Mouse (Mus musculus): ENCODE results near the gene Strn. TPM values are rescaled to one million over a fixed set of nuclear protein-coding genes. Genes with fewer than 3 reads are reported as not detected.
A peak's percentile ranks its signal among the peaks of the same experiment; 100 is the strongest.

Gene Strn
- polyA plus RNA-seq, 1 experiment from 2014 or later, result 6.3 TPM

DNA sequence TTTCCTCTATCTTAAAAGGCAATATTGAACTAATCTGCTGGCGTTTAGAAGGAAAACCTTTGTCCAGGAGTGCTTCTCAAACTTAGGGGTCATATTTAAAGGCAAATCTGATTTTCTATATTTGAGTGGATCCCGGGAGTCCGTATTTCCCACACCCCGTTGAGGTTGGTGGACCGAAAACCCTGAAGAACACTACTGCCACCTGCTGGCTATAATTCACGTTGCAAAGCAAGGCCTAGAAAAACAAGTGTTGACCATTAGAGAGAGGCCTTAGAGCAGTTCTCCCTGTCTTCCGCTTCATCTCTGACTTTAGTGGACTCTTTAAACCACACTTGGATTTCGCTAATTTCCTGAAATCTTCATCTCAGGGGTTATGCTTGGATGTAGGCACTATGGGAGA, 133.1 kb downstream of the Strn start:
- Histone ChIP-seq H3K4me1 (ENCODE audit: control insufficient read depth, insufficient read depth, low read length) (no peaks in the 10 kb centered on the region), H3K36me3 (ENCODE audit: control insufficient read depth, insufficient read depth, low read length) (no peaks in the 10 kb centered on the region), H3K4me3 (ENCODE audit: low read depth, low read length) (no peak overlapping the region), H3K27ac (ENCODE audit: low read length) (no peak overlapping the region), H3K9me3 (replicated peaks; ENCODE audit: control insufficient read depth, low read length, poor library complexity, severe bottlenecking) (no peaks in the 10 kb centered on the region), H3K4me2 (ENCODE audit: low read length) (peak overlapping the region; percentile 31; the same call in 1 of the 2 replicates), H3K9ac (ENCODE audit: low read depth, low read length) (no peak overlapping the region), H3K27me3 (ENCODE audit: control insufficient read depth, insufficient read depth, low read depth, low read length) (no peaks in the 10 kb centered on the region)
- 33% methylated on average over 8 of the region's 8 CpGs for WGBS
- 0 out of 2 replicates have a peak, but pooled peaks have one; percentile 30 for ATAC-seq

DNA sequence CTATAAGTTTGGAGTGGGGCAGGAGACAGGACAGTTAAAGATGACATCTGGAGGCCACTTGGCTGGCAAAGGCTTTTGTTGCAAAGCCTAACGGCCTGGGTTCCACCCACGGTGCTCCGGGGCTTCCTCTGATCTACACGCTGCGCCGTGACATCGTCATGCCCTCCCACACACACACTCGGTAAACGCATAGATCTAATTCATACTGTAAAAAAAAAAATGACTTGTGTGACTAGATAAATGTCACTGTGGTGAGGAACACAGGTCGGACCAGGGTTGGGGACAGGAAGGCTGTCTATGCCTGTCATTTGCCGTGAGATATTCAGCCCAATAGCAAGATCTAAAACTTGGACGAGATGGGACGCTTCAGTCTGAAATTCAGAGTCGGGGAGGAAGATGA, 134.7 kb downstream of the Strn start:
- no peak for ATAC-seq
- H3K27ac ChIP-seq (ENCODE audit: low read length), result no peak overlapping the region
- H3K4me2 ChIP-seq (ENCODE audit: low read length), result no peak overlapping the region
- 81% methylated on average over 14 of the region's 14 CpGs for WGBS
- H3K9me3 ChIP-seq (replicated peaks; ENCODE audit: control insufficient read depth, low read length, poor library complexity, severe bottlenecking), result no peaks in the 10 kb centered on the region
- H3K4me1 ChIP-seq (ENCODE audit: control insufficient read depth, insufficient read depth, low read length), result no peaks in the 10 kb centered on the region
- no peaks in the 10 kb centered on the region for H3K27me3 ChIP-seq (ENCODE audit: control insufficient read depth, insufficient read depth, low read depth, low read length)
- no peaks in the 10 kb centered on the region for H3K36me3 ChIP-seq (ENCODE audit: control insufficient read depth, insufficient read depth, low read length)
- H3K4me3 ChIP-seq (ENCODE audit: low read depth, low read length), result no peak overlapping the region
- H3K9ac ChIP-seq (ENCODE audit: low read depth, low read length), result no peak overlapping the region

DNA sequence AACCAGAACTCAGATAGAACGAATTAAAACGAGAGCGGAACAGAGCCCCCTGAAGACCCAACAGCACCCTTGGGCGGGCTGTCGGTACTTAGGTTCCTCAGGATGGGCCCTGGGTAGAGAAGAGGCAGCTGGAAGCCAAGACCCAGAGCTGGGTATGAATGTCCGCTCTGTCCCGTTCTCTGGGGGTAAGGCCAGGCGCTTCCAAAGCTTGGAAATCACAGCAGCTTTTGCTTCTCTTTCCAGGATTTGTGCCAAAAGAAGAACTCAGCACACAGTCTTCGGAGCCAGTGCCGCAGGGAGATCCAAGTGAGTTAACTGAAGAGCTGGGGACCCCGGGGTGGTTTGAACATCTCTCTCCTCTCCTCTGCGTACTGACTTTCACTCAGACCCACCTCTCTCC, 135.4 kb downstream of the Strn start:
- WGBS, result 68% methylated on average over 12 of the region's 12 CpGs
- no peak overlapping the region for H3K4me3 ChIP-seq (ENCODE audit: low read depth, low read length)
- ATAC-seq, result 0 out of 2 replicates have a peak, but pooled peaks have one; percentile 36

DNA sequence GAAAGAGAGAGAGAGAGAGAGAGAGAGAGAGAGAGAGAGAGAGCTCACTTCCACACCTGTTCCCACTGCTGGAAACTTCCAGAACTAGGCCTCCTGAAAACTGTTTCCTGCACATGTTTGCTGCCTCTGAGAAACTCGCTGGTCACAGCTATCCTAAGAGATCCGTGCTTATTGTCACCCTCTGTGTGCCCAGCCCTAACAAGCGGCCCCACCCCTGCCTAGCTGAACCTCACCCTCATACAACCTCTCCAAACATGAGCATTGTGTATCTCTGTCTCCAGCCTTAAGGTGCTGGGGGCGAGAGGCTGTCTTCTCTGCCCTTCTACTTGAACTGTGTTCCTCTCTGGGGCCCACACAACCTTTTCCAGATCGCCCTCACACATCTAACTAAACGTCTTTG, 136.0 kb downstream of the Strn start:
- no peaks in the 10 kb centered on the region for H3K27me3 ChIP-seq (ENCODE audit: control insufficient read depth, insufficient read depth, low read depth, low read length)
- no peak for ATAC-seq

More for the DNA sequence above, 135.4 kb downstream of the Strn start:
- Histone ChIP-seq H3K4me2 (ENCODE audit: low read length) (no peak overlapping the region), H3K9me3 (replicated peaks; ENCODE audit: control insufficient read depth, low read length, poor library complexity, severe bottlenecking) (no peaks in the 10 kb centered on the region), H3K4me1 (ENCODE audit: control insufficient read depth, insufficient read depth, low read length) (no peaks in the 10 kb centered on the region), H3K27me3 (ENCODE audit: control insufficient read depth, insufficient read depth, low read depth, low read length) (no peaks in the 10 kb centered on the region), H3K27ac (ENCODE audit: low read length) (no peak overlapping the region), H3K9ac (ENCODE audit: low read depth, low read length) (no peak overlapping the region), H3K36me3 (ENCODE audit: control insufficient read depth, insufficient read depth, low read length) (no peaks in the 10 kb centered on the region)

More for the DNA sequence above, 136.0 kb downstream of the Strn start:
- H3K4me2 ChIP-seq (ENCODE audit: low read length), result no peak overlapping the region
- no peaks in the 10 kb centered on the region for H3K36me3 ChIP-seq (ENCODE audit: control insufficient read depth, insufficient read depth, low read length)
- H3K4me1 ChIP-seq (ENCODE audit: control insufficient read depth, insufficient read depth, low read length), result no peaks in the 10 kb centered on the region
- H3K27ac ChIP-seq (ENCODE audit: low read length), result no peak overlapping the region
- WGBS, result 81% methylated on average over 6 of the region's 6 CpGs
- no peak overlapping the region for H3K9ac ChIP-seq (ENCODE audit: low read depth, low read length)
- H3K9me3 ChIP-seq (replicated peaks; ENCODE audit: control insufficient read depth, low read length, poor library complexity, severe bottlenecking), result no peaks in the 10 kb centered on the region
- H3K4me3 ChIP-seq (ENCODE audit: low read depth, low read length), result no peak overlapping the region

Other genes with a start within 250 kb of the Strn start
- gene Vit, start 229.1 kb downstream of the Strn start, polyA plus RNA-seq (2015; fragmentation: Nextera tagmentation; extraction: Ambion mirVana), result 13.1 and 15.1 TPM in 2 replicates
- 20.5 and 23.2 TPM in 2 replicates for gene Heatr5b, start 98.2 kb upstream of the Strn start, polyA plus RNA-seq (2015; fragmentation: Nextera tagmentation; extraction: Ambion mirVana)
- gene Gpatch11, start 98.4 kb upstream of the Strn start, polyA plus RNA-seq (2015; fragmentation: Nextera tagmentation; extraction: Ambion mirVana), result 50.9 and 51.6 TPM in 2 replicates
- 2.0 and 2.4 TPM in 2 replicates for gene Eif2ak2, start 145.4 kb upstream of the Strn start, polyA plus RNA-seq (2015; fragmentation: Nextera tagmentation; extraction: Ambion mirVana)
- gene Sult6b1, start 169.8 kb upstream of the Strn start, polyA plus RNA-seq (2015; fragmentation: Nextera tagmentation; extraction: Ambion mirVana), result 0.16 and 0.27 TPM in 2 replicates
- 105 and 113 TPM in 2 replicates for gene Cebpzos, start 179.3 kb upstream of the Strn start, polyA plus RNA-seq (2015; fragmentation: Nextera tagmentation; extraction: Ambion mirVana)
- 38.0 and 45.8 TPM in 2 replicates for gene Cebpz, start 199.9 kb upstream of the Strn start, polyA plus RNA-seq (2015; fragmentation: Nextera tagmentation; extraction: Ambion mirVana)
- 66.3 and 68.0 TPM in 2 replicates for gene Ndufaf7, start 199.9 kb upstream of the Strn start, polyA plus RNA-seq (2015; fragmentation: Nextera tagmentation; extraction: Ambion mirVana)